Mouse (Mus musculus) intestine, postnatal 0 days (tissue): ENCODE results near the gene Grip2. TPM values are rescaled to one million over a fixed set of nuclear protein-coding genes. Genes with fewer than 3 reads are reported as not detected.

Experiments
- ATAC-seq: fragments of 200-750 bp; cut with Nextera tagmentation; 2 replicates; pipeline ENCODE4 v1.8.0; 2017; ENCODE audit warnings: mild to moderate bottlenecking, moderate TSS enrichment, moderate library complexity
- H3K27ac ChIP-seq: fragments of 300-500 bp; sonication (generic); 2 replicates; pipeline ENCODE4 v1.5.1; 2014; ENCODE audit warnings: mild to moderate bottlenecking, low read depth, low read length, moderate library complexity
- H3K27me3 ChIP-seq: fragments of 300-500 bp; sonication (generic); replicated peaks from 2 replicates; pipeline ENCODE4 v1.6.1; 2014; ENCODE audit warnings: low read length, mixed read lengths; ENCODE audit not compliant: control insufficient read depth, insufficient read depth
- H3K36me3 ChIP-seq: fragments of 300-500 bp; sonication (generic); 2 replicates; pipeline ENCODE4 v1.6.1; 2014; ENCODE audit warnings: mild to moderate bottlenecking, moderate library complexity; ENCODE audit not compliant: control insufficient read depth, insufficient read depth
- H3K4me1 ChIP-seq: fragments of 300-500 bp; sonication (generic); replicated peaks from 2 replicates; pipeline ENCODE4 v1.6.1; 2014; ENCODE audit warnings: antibody characterized with exemption, low read length, mixed read lengths; ENCODE audit not compliant: control insufficient read depth, insufficient read depth
- H3K4me2 ChIP-seq: fragments of 300-500 bp; sonication (generic); replicated peaks from 2 replicates; pipeline ENCODE4 v1.6.1; 2014; ENCODE audit warnings: low read depth, mild to moderate bottlenecking, moderate library complexity
- H3K4me3 ChIP-seq: fragments of 300-500 bp; sonication (generic); 2 replicates; pipeline ENCODE4 v1.5.1; 2014; ENCODE audit warnings: low read depth, low read length
- H3K9ac ChIP-seq: fragments of 300-500 bp; sonication (generic); 2 replicates; pipeline ENCODE4 v1.6.1; 2014; ENCODE audit warnings: mild to moderate bottlenecking, low read depth, low read length
- H3K9me3 ChIP-seq: fragments of 300-500 bp; sonication (generic); 2 replicates; pipeline ENCODE4 v1.6.1; 2016; ENCODE audit warnings: mixed run types; ENCODE audit not compliant: control insufficient read depth
- CTCF ChIP-seq: sonication (generic); IDR thresholded peaks from 2 replicates; pipeline ENCODE4 v1.5.1; 2016; ENCODE audit warnings: low read depth, mild to moderate bottlenecking, control low read depth, antibody characterized with exemption, moderate library complexity
- WGBS: fragments of 180-500 bp; shearing (Covaris S2); extraction: QIAGEN DNeasy Blood & Tissue Kit; methylation state at CpG from one replicate; pipeline ENCODE4 v1.1.7; 2014; 5-methylcytosine and 5-hydroxymethylcytosine counted together
- polyA plus RNA-seq: library from polyadenylated mRNA; unstranded; fragments of >200 nt; fragmentation: Nextera tagmentation; extraction: Ambion mirVana; gene quantifications from 2 replicates; pipeline ENCODE4 v1.2.1, GENCODE M21; 2015

The Grip2 gene
- polyA plus RNA-seq, 1 experiment from 2014 or later, result 0.22 TPM

- H3K9me3 ChIP-seq, result no peaks in the 10 kb centered on the region
- no peaks in the 10 kb centered on the region for H3K27me3 ChIP-seq
- peak overlapping the region; percentile 46; the same call in 1 of the 2 replicates for H3K27ac ChIP-seq
- H3K9ac ChIP-seq, result no peak overlapping the region
- H3K4me2 ChIP-seq, result no peak overlapping the region
- peaks cover 50% of the 10 kb centered on the region for H3K36me3 ChIP-seq
- 60% methylated on average over 6 of the region's 6 CpGs for WGBS
- H3K4me1 ChIP-seq, result no peaks in the 10 kb centered on the region; the same call in 1 of the 2 replicates
- no peak for ATAC-seq
- no peak overlapping the region for H3K4me3 ChIP-seq
- TF ChIP-seq CTCF, result no peak
These were observed 107.9 kb downstream of the Grip2 start for GRCm38 (mm10) chr6:91719042-91719747.

- Histone ChIP-seq H3K4me3 (no peak overlapping the region), H3K4me2 (no peak overlapping the region), H3K4me1 (no peaks in the 10 kb centered on the region; the same call in 1 of the 2 replicates), H3K9me3 (no peaks in the 10 kb centered on the region), H3K27me3 (no peaks in the 10 kb centered on the region), H3K36me3 (peaks cover 45% of the 10 kb centered on the region), H3K27ac (no peak overlapping the region), H3K9ac (no peak overlapping the region)
- ATAC-seq, result no peak
- TF ChIP-seq CTCF, result no peak
- WGBS, result 76% methylated on average over 3 of the region's 3 CpGs
These were observed 108.4 kb downstream of the Grip2 start for GRCm38 (mm10) chr6:91718603-91719002.

GRCm38 (mm10) chr6:91718067-91718466, 109.0 kb downstream of the Grip2 start:
- Histone ChIP-seq H3K36me3 (peaks cover 40% of the 10 kb centered on the region), H3K9me3 (no peaks in the 10 kb centered on the region), H3K4me2 (no peak overlapping the region), H3K27me3 (no peaks in the 10 kb centered on the region), H3K27ac (no peak overlapping the region), H3K4me3 (no peak overlapping the region), H3K4me1 (no peaks in the 10 kb centered on the region; the same call in 1 of the 2 replicates), H3K9ac (no peak overlapping the region)
- no peak for ATAC-seq
- WGBS, result 84% methylated on average over 2 of the region's 2 CpGs
- no peak for TF ChIP-seq CTCF

- H3K27ac ChIP-seq, result peak overlapping the region; percentile 17; the same call in 1 of the 2 replicates
These were observed 110.9 kb downstream of the Grip2 start for GRCm38 (mm10) chr6:91715988-91716810.

GRCm38 (mm10) chr6:91715023-91715422, 112.0 kb downstream of the Grip2 start:
- no peak overlapping the region for H3K4me2 ChIP-seq

More at GRCm38 (mm10) chr6:91715988-91716810, 110.9 kb downstream of the Grip2 start:
- 49% methylated on average over 6 of the region's 6 CpGs for WGBS
- Histone ChIP-seq H3K9me3 (no peaks in the 10 kb centered on the region), H3K4me1 (peaks cover 12% of the 10 kb centered on the region), H3K9ac (no peak overlapping the region), H3K4me3 (no peak overlapping the region), H3K36me3 (peaks cover 37% of the 10 kb centered on the region), H3K27me3 (no peaks in the 10 kb centered on the region), H3K4me2 (no peak overlapping the region)
- ATAC-seq, result 0 out of 2 replicates have a peak, but pooled peaks have one; percentile 11
- TF ChIP-seq CTCF, result no peak

GRCm38 (mm10) chr6:91713370-91713896, 113.6 kb downstream of the Grip2 start:
- H3K27me3 ChIP-seq, result no peaks in the 10 kb centered on the region
- 31% methylated on average over 5 of the region's 5 CpGs for WGBS
- H3K4me1 ChIP-seq, result peaks cover 12% of the 10 kb centered on the region
- no peak for TF ChIP-seq CTCF
- 0 out of 2 replicates have a peak overlapping the region, but pooled peaks have one; percentile 21 for H3K4me2 ChIP-seq
- no peaks in the 10 kb centered on the region for H3K9me3 ChIP-seq
- 0 out of 2 replicates have a peak overlapping the region, but pooled peaks have one; percentile 4 for H3K9ac ChIP-seq
- H3K27ac ChIP-seq, result peak overlapping the region; percentile 82
- ATAC-seq, result no peak
- H3K36me3 ChIP-seq, result peaks cover 42% of the 10 kb centered on the region
- no peak overlapping the region for H3K4me3 ChIP-seq

More at GRCm38 (mm10) chr6:91715023-91715422, 112.0 kb downstream of the Grip2 start:
- peaks cover 37% of the 10 kb centered on the region for H3K36me3 ChIP-seq
- 56% methylated on average over 8 of the region's 8 CpGs for WGBS
- no peak overlapping the region for H3K4me3 ChIP-seq
- H3K27me3 ChIP-seq, result no peaks in the 10 kb centered on the region
- TF ChIP-seq CTCF, result no peak
- no peak for ATAC-seq
- H3K4me1 ChIP-seq, result peaks cover 12% of the 10 kb centered on the region
- no peaks in the 10 kb centered on the region for H3K9me3 ChIP-seq
- H3K9ac ChIP-seq, result no peak overlapping the region
- peak overlapping the region; percentile 50 for H3K27ac ChIP-seq
